Mouse (Mus musculus): ENCODE data around the gene Vps37c.

Gene Vps37c

DNA sequence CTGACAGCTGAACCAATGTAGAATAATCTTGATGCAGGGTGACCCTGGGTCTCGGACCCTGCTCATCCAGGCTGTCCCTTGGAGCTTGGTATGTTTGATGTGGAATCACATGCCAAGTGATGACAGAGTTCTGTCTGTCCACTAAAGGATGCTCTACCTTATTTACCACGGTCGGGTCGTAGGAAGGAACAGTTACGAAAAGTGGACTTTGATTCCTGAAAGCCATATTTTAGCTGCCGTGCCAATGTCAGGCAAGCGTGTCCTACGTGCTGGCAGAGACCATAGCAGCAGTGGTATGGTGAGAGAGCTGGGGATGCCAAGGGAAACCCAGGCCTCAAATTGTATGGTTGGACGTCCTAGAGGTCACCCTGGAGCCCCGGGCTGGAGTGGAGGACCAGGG, 25.0 kb downstream of the Vps37c start:
- WGBS, result 95% methylated on average over 10 of the region's 10 CpGs

DNA sequence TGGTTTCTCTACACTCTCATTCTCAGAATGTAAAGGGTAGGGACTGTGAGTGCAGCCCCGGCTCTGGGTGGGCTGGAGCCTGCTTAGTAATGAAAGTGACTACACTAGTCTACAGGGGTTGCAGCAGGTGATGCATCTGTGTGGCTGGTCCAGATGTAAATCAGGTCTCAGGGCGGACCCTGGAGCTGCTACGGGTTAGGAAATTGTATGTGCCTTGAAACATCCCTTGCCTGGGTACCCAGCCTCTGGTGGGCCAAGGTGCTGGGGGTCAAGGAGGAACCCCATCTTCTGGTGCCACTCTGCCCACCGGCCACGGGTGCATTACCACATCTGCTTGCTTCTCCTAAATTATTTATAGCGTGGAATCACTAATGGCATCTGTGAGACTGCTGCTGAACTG, 25.6 kb downstream of the Vps37c start:
- 70% methylated on average over 6 of the region's 6 CpGs for WGBS

DNA sequence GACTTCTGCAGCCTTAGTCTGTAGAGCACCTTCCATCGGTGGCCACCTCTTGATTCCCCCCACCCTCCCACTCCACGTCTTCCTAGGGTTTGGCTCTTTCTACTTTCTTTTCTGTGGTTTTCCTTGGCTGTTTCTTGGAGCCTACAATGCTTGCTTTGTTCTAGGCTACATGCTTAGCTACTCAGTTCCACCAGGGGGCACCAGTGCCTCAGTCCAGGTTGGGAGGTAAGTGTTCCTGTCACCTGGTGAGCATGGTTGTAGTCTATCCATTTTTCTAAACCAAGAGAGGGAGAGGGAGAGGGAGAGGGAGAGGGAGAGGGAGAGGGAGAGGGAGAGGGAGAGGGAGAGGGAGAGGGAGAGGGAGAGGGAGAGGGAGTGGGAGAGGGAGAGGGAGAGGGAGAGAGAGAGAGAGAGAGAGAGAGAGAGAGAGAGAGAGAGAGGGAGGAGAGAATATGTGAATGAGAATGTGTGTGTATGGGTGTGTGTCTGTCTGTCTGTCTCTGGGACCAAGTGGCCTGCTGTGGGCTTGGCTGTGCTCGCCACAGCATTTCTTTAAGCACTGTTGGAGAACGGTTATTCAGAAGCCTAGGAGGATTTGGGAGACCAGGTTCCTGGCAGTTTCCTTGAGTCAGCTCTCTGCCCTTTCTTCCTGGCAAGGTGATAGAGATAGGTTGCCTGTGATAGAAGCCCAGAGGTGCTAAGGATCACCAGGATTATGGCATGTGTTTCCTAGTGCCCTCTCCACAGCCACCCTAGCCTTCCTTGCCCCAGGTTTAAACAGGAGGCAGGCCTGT, 26.3 kb downstream of the Vps37c start:
- 35% methylated on average over 4 of the region's 4 CpGs for WGBS

DNA sequence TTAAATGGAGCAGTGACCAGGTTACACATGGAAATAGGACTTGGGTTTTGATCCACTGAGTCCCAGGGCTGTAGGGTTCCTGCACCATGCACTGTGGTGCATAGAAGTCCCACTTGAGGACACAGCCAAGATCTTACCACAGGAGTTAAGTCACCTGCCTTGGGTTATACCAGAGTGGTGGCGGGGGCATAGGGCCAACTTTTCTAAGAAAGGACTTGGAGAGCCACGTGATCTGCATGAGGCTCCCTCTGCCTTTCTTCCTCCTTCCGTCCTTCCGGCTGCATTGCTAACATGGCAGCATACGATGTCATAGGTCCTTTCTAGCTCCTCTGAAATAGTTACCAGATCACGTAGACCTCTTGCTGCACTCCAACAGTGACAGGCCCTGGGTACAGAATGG, 26.9 kb downstream of the Vps37c start:
- 75% methylated on average over 6 of the region's 6 CpGs for WGBS

DNA sequence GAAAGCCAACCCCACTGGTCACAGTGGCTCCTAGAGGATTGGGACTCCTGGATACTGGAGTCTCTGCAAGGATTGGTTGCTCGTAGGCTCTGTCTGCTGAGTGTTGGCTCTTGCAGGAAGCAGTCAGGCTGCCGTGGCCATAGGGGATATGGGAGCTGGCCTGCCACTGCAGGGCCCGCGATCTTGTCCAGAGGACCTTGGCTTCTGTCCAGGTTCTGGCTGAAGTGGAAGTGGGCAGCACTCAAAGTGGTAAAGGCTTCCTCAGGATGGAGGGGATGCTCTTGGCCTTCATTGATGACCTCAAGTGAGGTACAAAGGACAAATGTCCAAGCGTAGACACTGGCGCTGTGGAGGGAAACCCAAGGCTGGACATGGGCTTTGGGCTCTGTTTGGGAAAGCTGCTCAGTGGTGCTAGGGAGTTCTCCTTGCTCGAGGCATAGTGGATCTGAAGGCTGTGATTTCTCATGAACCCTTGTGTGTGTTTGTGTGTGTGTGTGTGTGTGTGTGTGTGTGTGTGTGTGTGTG, 29.8 kb downstream of the Vps37c start:
- 69% methylated on average over 7 of the region's 7 CpGs for WGBS

DNA sequence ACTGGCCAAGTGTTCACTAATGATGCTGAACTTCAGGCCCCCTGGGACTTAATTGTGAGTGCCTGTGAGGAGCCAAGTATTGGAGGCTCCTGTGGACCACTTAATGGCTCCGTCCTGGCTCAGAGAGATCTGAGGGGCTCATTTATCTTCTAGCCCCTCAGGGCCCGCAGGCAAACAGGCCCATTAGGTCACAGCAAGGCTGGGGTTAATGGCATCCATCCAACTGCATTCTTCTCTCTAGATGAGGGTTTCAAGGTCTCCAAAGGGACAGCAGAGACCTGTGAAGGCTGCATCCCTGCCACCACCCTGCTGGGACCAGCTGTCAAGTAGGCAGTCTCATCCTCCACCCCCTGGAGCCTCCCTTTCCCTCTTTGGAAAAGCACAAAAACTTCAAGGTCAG, 31.2 kb downstream of the Vps37c start:
- 76% methylated on average over 2 of the region's 2 CpGs for WGBS

DNA sequence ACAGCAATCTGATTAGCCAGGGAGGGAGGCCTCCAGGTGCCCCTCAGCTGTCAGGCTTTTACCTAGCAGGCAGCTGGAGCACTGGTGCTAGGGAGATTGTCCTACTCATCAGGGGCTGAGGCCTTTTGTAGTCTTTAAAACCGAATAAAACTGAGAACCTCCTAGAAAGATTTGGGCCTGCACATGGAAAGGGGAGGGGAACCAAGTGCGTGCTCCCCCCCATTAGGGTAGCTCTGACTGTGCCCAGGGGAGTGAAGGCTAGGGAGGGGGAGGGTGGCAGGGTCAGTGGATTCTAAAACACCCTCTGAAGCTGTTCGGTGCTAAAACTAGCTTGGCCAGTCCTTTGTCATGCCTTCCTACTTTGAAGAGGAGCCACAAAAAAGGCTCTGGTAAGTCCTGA, 32.0 kb downstream of the Vps37c start:
- 45% methylated on average over 3 of the region's 3 CpGs for WGBS

DNA sequence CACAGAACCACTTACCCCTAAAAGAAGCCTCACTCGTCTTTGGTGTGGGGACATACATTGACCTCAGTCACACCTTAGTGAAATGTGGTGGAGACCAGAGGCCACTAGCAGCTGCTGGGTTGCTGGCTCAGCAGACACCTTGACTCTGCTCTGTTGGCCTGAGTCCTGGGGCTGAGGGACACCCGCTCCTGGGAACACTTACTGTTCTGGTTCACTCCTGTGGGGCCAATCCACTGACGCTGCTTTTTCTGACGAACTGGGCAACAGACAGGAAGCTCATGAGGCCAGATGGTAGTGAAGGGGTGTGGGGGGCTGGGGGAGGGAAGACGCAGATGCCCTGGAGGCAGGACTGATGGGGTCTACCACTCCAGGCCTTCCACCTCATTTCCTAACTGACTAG, 32.5 kb downstream of the Vps37c start:
- 63% methylated on average over 5 of the region's 5 CpGs for WGBS

DNA sequence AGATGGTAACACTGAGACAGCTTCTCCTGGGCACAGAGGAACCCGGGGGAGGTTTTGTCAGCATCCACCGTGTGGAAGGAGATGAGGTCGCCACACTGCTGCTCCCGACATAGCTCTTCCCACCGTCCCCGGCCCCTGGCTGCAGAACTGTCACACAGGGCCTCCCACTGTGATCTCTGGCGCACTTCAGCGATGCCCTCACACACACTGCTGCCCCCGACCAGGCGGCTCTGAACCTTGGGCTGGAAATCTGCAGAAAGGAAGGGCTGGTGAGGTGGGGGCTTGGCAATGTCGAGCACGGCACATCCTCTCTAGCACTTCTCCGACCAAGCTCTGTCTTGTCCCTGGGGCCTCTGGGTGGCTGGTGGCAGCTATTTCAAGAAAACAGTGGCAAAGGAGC, 34.5 kb downstream of the Vps37c start:
- 29% methylated on average over 13 of the region's 13 CpGs for WGBS

DNA sequence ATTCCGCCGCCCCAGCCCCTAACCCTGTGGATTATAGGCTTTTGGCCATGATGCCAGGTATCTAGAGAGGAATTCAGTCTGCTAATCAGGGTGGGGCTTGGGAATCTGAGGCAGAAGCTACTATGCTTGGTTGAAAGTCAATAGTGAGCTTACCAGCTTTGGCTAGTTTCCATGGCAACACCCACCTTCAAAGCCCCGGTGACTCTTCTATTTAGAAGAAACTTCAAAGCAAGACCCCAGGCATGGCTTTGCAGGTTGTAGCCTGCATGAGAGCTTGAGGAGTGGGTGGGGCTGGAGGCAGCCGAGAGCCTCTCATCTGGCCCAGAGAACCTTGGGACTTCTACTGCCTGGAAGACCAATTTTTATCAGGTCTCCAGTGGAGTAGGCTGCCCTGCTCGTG, 35.1 kb downstream of the Vps37c start:
- 60% methylated on average over 5 of the region's 5 CpGs for WGBS

DNA sequence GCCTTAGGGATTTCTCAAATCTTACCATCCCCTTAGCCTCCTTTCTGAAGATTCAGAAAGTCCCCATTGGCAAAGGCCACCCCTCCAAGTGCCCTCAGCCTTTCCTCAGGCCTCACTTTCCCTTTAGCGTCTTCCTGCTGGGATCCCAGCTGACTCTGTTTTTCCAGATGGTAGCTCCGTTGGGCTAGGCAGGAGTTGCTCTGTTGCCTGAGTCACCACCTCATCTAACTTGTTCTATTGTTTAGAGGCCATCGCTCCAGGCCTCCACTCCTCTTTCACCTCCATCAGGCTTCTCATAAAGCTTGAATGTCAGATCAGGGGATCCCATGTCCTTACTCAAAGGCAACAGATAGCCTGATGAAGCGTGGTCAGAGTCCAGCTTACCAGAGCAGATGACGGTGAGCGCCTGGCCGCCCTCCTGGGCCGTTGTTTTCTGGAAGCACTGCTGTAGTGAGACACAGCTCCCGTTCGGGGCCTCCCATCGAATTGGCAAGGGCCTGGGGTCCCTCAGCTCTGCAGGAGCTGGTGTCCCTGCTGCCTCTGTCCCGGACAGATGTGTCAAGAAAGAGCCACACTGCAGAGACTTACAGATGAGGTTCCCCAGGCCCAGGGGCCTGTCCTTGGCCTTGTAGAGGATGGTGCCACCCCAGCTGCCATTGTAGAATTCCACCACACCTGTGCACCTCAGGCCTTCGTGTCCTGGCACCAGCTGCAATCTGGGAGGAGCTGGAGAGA, 36.3 kb downstream of the Vps37c start:
- WGBS, result 83% methylated on average over 13 of the region's 13 CpGs

DNA sequence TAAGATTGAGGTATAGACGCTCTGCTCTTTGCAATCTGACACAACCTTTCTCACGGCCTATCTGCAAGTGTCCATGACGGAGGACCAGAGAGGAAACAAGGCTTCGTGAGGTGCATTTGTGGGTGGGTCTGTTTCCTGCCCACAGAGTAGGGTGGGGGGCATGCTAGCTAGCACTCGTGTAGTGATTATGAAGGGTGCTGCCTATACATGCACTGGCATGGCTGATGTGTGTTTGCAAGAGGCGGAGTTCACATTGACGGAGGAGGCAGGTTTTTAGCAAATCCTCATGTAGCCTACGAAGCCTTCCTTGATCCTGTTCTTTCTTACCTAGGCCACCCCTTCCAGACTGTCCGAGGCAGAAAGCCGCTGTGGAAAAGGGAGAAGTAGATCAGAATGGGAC, 41.4 kb downstream of the Vps37c start:
- WGBS, result 92% methylated on average over 10 of the region's 10 CpGs

DNA sequence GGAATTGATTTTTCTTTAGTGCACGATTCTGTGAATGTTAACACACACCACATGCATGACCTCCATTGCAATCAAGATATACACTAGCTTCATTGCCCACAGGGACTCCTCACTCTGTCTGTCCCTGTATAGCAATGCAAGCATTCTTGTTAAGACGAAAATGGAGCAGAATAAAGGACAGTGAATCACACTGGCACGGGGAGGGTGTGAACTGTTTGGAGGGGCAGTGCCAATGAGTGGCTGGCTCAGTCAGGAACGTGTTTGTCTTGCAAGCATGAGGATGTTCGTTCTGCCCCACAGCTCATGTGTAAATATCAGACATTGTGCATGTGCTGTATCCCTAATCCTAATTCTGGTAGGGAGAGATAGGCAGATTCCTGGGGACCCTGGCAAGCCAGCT, 41.9 kb downstream of the Vps37c start:
- 43% methylated on average over 5 of the region's 5 CpGs for WGBS

DNA sequence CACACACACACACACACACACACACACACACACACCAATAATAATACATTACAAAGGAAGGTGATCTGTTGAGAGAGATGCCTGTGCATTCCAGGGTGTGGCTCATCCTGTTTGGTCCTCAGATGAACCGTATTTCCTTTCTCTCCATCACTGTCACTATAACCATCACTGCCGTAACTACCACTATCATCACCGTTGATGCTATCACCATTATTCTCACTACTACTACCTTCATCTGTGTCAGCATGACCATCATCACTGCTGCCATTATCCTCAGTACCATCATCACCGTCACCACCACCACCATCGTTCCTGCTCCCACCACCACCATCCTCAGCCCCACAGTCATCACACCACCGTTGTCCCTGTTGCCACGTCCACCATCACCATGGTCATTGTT, 43.4 kb downstream of the Vps37c start:
- WGBS, result 95% methylated on average over 7 of the region's 7 CpGs

DNA sequence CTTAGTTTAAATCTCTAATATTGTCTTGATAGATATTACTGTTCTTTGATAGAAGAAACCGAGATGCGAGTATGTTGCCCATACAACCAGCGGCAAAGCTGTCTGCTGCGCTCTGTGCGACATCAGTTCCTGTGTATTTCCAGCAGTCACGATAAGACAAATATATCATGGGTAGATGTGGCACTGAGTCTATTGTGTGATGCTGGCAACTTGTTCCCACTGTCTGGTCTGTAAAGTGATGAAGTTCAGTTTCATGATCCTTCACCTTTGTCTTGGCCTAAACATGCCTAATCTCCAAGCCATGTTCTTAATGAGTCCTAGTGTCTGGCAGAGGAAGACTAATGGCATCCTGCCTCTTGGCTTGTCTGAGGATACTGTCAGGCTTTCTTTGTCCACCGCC, 44.2 kb downstream of the Vps37c start:
- 88% methylated on average over 7 of the region's 7 CpGs for WGBS

DNA sequence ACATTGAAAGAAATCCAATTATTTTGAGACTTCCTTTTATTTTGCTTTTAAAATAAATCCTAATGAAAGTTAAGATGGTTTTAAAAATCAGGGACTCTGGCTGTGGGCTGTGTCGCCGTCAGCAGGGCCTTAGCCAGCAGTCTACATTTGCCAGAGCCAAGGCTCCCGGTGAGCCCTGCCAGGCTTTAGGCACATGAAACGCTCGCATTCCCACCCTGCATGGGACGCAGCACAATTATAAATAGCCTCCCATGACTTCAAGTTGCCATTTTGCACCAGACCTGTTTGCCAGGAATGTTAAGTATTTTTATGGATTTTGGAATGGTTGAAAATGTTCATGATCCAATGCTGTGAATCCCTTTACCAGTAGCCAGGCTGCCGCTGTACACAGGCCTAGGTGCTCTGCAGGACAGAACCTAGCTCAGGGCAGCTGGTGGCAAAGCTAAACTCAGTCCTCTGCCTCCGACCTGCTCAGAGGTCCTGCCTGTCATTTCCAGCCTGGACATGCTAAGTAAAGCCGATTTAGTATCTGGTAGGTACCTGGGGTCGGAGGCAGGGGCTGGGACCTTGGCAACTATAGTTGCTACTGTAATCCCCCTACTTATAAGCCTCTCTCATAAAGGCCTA, 45.1 kb downstream of the Vps37c start:
- 76% methylated on average over 10 of the region's 10 CpGs for WGBS

DNA sequence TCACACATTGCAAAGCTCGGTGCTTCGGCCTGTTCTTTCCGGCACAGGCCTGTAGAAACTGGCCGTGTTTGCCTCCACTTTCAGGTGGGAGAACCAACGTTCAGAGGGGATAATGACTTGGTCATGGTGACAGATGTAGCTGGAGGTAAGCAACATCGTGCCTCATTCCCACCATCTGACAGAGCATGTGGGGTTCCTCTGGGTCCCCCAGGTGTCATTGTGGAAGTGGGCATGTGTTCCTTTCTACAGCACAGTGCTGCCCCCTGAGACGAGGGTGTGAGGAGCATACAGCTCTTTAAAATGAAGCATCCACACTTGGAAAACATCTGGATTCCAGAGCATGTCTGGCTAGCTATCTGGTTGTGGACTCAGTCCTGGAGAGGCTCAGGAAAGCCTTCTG, 46.0 kb downstream of the Vps37c start:
- WGBS, result 88% methylated on average over 7 of the region's 7 CpGs

DNA sequence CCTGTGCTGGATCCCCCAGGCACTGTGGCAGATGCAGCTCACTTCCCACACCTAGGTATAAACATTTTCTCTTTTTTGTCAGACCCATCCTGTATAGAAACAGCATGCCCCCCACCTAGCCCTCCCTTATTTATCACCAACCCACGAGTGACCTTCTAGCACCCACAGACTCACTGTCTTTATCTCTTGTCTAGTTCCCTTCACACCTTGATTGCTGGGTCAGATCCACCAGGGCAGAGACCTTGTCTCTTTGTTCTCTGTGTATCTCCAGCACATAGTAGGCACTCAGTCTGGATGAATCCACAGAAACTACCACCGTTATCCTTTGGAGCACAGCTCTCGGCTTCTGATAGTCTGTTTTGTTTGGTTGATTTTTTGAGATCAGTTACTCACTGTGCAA, 46.5 kb downstream of the Vps37c start:
- whole genome bisulfite sequencing, result 92% methylated on average over 3 of the region's 3 CpGs

DNA sequence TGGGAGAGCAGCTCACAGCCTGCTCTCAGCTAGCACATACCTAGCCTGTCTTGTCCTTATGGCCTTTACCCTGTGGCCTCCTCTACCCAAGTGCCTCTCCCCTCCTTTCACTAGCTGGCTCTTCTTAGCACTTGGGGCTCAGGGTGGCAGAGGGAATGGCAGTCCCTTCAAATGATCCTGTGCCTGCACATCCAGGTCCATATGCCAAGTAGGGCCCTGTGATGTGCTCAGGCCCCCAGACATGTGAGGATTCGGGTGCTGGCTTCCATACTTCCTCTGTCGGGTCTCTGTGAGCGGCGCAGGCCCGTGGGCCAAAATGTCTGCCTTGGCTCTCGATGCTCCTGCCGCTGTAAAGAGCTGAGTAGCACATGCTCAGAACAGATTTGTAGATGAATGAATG, 47.3 kb downstream of the Vps37c start:
- WGBS, result 94% methylated on average over 7 of the region's 7 CpGs

DNA sequence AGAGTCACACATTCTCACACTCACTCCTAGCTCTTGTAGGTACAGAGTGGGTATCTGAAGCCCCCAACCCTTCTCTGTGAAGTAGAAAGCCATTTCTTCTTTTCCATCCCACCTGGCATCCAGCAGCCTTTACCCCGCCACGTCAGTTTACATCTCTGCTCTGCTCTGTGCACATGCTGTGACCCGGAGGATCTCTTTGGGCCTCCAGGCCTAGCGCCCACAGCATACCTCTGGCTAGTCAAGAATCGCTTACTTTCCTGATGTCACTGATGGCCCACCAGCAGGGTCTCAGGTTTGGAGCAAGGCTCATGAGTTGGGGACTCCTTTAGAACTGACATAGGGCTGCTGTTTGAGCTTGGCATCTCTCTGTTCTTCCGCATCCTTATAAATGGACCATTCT, 49.5 kb downstream of the Vps37c start:
- 95% methylated on average over 6 of the region's 6 CpGs for WGBS

DNA sequence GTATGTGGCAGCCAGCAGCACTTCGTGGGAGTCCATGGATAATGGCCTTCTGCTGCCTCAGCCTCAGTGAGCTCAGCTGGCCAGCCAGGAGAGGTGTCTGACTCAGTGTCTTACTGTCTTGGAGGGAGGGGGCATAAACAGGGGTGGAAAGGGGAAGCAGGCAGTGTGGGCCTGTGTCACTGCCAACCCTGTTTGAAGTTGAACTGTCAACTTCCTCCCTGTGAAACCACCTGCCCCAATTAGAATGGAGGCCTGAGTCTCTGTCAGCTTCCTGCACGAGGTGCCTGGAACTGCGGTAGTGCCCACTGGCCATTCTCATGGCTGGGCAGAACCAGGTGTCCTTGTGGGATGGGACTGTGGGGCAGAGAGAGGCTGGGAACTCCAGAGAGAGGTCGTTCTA, 50.3 kb downstream of the Vps37c start, which contains the start of gene Cd5:
Gene Cd5, minus strand, starts transcription at position 192 of the 400 bp plus-strand sequence.
- WGBS, result 72% methylated on average over 4 of the region's 4 CpGs

DNA sequence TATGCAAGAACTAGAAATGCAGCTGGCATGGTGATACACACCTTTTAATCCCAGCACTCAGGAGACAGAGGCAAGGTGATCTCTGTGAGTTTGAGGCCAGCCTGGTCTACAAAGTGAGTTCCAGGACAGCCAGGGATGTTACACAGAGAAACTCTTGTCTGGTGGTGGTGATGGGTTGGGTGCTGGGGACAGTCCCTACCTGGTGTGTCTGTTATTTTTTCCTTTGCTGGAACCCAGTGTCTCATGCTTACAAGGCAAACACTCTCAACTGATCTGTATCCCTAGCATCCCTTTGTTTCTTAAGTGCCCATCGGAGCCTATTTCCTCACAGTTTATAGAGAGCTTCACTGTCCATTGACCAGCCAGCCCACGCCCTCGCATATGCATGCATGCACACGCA, 51.4 kb downstream of the Vps37c start:
- 96% methylated on average over 4 of the region's 4 CpGs for WGBS

All from cerebral cortex, adult 2 months (tissue).